Mouse (Mus musculus): Measurements from ENCODE around the gene Olfr1168. TPM values are rescaled to one million over a fixed set of nuclear protein-coding genes. Genes with fewer than 3 reads are reported as not detected.
"Not testable (repeated sequence)": the region's sequence is repeated elsewhere in the genome, so short reads cannot be mapped to it uniquely, and the experiment has no call there.

Gene Olfr1168
- not detected in 2 replicates for total RNA-seq (2015; ENCODE audit: low replicate concordance)
- not detected in 2 replicates for total RNA-seq (2017; ENCODE audit: low replicate concordance)

DNA sequence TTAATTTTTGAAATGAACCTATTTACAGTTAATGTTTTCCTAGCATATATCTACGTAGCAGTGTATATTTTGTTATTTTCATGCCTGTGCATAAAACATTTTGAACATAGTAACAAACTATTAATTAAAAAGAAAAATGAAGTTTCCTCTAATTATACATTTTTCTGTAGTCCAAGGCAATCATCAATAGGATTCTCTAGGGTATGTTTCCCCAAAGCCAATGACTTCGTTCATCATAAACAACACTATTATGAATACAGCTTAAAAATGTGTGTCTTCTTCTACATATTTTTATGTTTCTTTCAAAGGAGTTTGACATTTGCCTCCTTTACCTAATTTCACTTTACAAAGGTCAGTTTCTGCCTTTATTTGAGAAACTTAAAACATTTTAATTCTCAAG is at the start of gene Olfr1168:
TSS of gene Olfr1168 (plus strand) at position 301 of the 400 bp plus-strand sequence.
- no peak for ATAC-seq (replicated peaks; ENCODE audit: low FRiP score, poor library complexity, severe bottlenecking)

DNA sequence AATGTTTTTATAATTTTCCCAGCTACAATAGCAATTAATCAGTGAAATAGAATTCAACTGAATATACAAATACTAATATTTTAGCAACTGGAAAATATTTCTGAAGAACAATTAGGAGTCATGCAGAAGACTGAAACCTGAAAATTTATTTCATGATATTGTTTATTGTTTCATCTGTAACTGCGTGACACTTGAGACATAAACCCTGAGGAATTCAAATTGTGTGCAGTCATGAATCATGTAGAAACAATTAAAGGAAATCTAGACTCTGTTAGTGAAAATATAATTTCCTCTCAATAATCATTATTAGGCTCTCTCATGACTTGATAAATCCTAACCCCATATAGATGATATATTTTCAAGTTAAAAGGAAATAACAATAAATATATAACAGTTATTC is 26.6 kb upstream of the Olfr1168 start, which contains the start of gene Olfr1167:
TSS of gene Olfr1167 (minus strand) at position 101 of the 400 bp plus-strand sequence.
- ATAC-seq (replicated peaks; ENCODE audit: low FRiP score, poor library complexity, severe bottlenecking), result not testable (repeated sequence)

DNA sequence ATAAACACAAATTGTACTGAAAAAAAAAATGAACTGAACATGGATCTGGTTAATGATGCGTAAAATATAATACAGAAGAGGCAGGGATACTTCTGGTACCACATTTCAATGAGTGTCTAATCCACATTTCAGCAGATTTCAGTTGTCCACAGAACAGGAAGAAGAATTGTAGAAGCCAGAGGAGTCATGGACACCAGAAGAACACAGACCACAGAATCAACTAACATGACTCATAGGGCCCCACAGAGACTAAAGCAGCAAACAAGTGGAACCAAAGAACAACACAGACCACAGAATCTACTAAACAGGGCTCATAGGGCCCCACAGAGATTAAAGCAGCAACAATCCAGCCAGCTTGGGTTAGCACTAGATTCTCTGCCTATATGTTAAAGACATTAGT is 39.1 kb downstream of the Olfr1168 start:
- no peak for ATAC-seq (replicated peaks; ENCODE audit: low FRiP score, poor library complexity, severe bottlenecking)

DNA sequence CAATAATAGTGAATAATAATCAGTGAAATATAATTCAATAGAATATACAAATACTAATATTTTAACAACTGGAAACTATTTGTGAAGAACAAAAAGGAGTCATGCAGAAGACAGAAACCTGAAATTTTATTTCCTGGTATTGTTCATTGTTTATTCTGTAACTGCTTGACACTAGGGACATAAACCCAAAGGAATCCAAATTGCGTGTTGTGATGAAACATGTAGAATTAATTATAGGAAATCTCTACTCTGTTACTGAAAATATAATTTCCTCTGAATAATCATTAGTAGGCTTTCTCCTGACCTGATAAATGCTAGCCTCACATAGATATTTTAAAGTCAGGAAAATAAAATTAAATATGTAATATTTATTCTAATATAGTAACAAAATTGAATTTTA is 46.6 kb downstream of the Olfr1168 start, which contains the start of gene Olfr1170:
TSS of gene Olfr1170 (minus strand) at position 101 of the 400 bp plus-strand sequence.
- no peak for ATAC-seq (replicated peaks; ENCODE audit: low FRiP score, poor library complexity, severe bottlenecking)

Other genes starting within 250 kb of the Olfr1168 start
- gene Olfr1155, start 236.7 kb upstream of the Olfr1168 start, total RNA-seq (2015; ENCODE audit: low replicate concordance), result not detected in 2 replicates
- gene Olfr1155, start 236.7 kb upstream of the Olfr1168 start, total RNA-seq (2017; ENCODE audit: low replicate concordance), result not detected in 2 replicates
- not detected in 2 replicates for gene Olfr1156, start 228.8 kb upstream of the Olfr1168 start, total RNA-seq (2015; ENCODE audit: low replicate concordance)
- not detected in 2 replicates for gene Olfr1156, start 228.8 kb upstream of the Olfr1168 start, total RNA-seq (2017; ENCODE audit: low replicate concordance)
- gene Olfr1157, start 213.6 kb upstream of the Olfr1168 start, total RNA-seq (2015; ENCODE audit: low replicate concordance), result not detected in 2 replicates
- not detected in 2 replicates for gene Olfr1157, start 213.6 kb upstream of the Olfr1168 start, total RNA-seq (2017; ENCODE audit: low replicate concordance)
- gene Olfr74, start 207.2 kb upstream of the Olfr1168 start, total RNA-seq (2015; ENCODE audit: low replicate concordance), result not detected in 2 replicates
- gene Olfr74, start 207.2 kb upstream of the Olfr1168 start, total RNA-seq (2017; ENCODE audit: low replicate concordance), result not detected in 2 replicates
- not detected in 2 replicates for gene Olfr1158, start 191.8 kb upstream of the Olfr1168 start, total RNA-seq (2015; ENCODE audit: low replicate concordance)
- gene Olfr1158, start 191.8 kb upstream of the Olfr1168 start, total RNA-seq (2017; ENCODE audit: low replicate concordance), result not detected in 2 replicates
- not detected in 2 replicates for gene Olfr1160, start 173.6 kb upstream of the Olfr1168 start, total RNA-seq (2015; ENCODE audit: low replicate concordance)
- not detected in 2 replicates for gene Olfr1160, start 173.6 kb upstream of the Olfr1168 start, total RNA-seq (2017; ENCODE audit: low replicate concordance)
- gene Olfr1161, start 159.1 kb upstream of the Olfr1168 start, total RNA-seq (2015; ENCODE audit: low replicate concordance), result not detected in 2 replicates
- gene Olfr1161, start 159.1 kb upstream of the Olfr1168 start, total RNA-seq (2017; ENCODE audit: low replicate concordance), result not detected in 2 replicates
- not detected in 2 replicates for gene Olfr73, start 144.2 kb upstream of the Olfr1168 start, total RNA-seq (2015; ENCODE audit: low replicate concordance)
- gene Olfr73, start 144.2 kb upstream of the Olfr1168 start, total RNA-seq (2017; ENCODE audit: low replicate concordance), result not detected in 2 replicates
- not detected in 2 replicates for gene Olfr1162, start 130.8 kb upstream of the Olfr1168 start, total RNA-seq (2015; ENCODE audit: low replicate concordance)
- not detected in 2 replicates for gene Olfr1162, start 130.8 kb upstream of the Olfr1168 start, total RNA-seq (2017; ENCODE audit: low replicate concordance)
- gene Olfr1163, start 110.0 kb upstream of the Olfr1168 start, total RNA-seq (2015; ENCODE audit: low replicate concordance), result not detected in 2 replicates
- not detected in 2 replicates for gene Olfr1163, start 110.0 kb upstream of the Olfr1168 start, total RNA-seq (2017; ENCODE audit: low replicate concordance)
- not detected in 2 replicates for gene Olfr1164, start 87.9 kb upstream of the Olfr1168 start, total RNA-seq (2015; ENCODE audit: low replicate concordance)
- not detected in 2 replicates for gene Olfr1164, start 87.9 kb upstream of the Olfr1168 start, total RNA-seq (2017; ENCODE audit: low replicate concordance)
- gene Olfr1166, start 53.6 kb upstream of the Olfr1168 start, total RNA-seq (2015; ENCODE audit: low replicate concordance), result not detected in 2 replicates
- gene Olfr1166, start 53.6 kb upstream of the Olfr1168 start, total RNA-seq (2017; ENCODE audit: low replicate concordance), result not detected in 2 replicates
- not detected in 2 replicates for gene Olfr1167, start 26.7 kb upstream of the Olfr1168 start, total RNA-seq (2015; ENCODE audit: low replicate concordance)
- gene Olfr1167, start 26.7 kb upstream of the Olfr1168 start, total RNA-seq (2017; ENCODE audit: low replicate concordance), result not detected in 2 replicates
- gene Olfr1170, start 46.5 kb downstream of the Olfr1168 start, total RNA-seq (2015; ENCODE audit: low replicate concordance), result not detected in 2 replicates
- not detected in 2 replicates for gene Olfr1170, start 46.5 kb downstream of the Olfr1168 start, total RNA-seq (2017; ENCODE audit: low replicate concordance)
- gene Olfr1173, start 98.0 kb downstream of the Olfr1168 start, total RNA-seq (2015; ENCODE audit: low replicate concordance), result not detected in 2 replicates
- gene Olfr1173, start 98.0 kb downstream of the Olfr1168 start, total RNA-seq (2017; ENCODE audit: low replicate concordance), result not detected in 2 replicates
- not detected in 2 replicates for gene Olfr1174-ps, start 133.3 kb downstream of the Olfr1168 start, total RNA-seq (2015; ENCODE audit: low replicate concordance)
- gene Olfr1174-ps, start 133.3 kb downstream of the Olfr1168 start, total RNA-seq (2017; ENCODE audit: low replicate concordance), result not detected in 2 replicates
- not detected in 2 replicates for gene Olfr1175-ps, start 145.3 kb downstream of the Olfr1168 start, total RNA-seq (2015; ENCODE audit: low replicate concordance)
- not detected in 2 replicates for gene Olfr1175-ps, start 145.3 kb downstream of the Olfr1168 start, total RNA-seq (2017; ENCODE audit: low replicate concordance)
- gene Olfr1176, start 154.8 kb downstream of the Olfr1168 start, total RNA-seq (2015; ENCODE audit: low replicate concordance), result not detected in 2 replicates
- not detected in 2 replicates for gene Olfr1176, start 154.8 kb downstream of the Olfr1168 start, total RNA-seq (2017; ENCODE audit: low replicate concordance)
- gene Olfr1177-ps, start 164.6 kb downstream of the Olfr1168 start, total RNA-seq (2015; ENCODE audit: low replicate concordance), result not detected in 2 replicates
- gene Olfr1177-ps, start 164.6 kb downstream of the Olfr1168 start, total RNA-seq (2017; ENCODE audit: low replicate concordance), result not detected in 2 replicates
- not detected in 2 replicates for gene Olfr1178, start 205.2 kb downstream of the Olfr1168 start, total RNA-seq (2015; ENCODE audit: low replicate concordance)
- not detected in 2 replicates for gene Olfr1178, start 205.2 kb downstream of the Olfr1168 start, total RNA-seq (2017; ENCODE audit: low replicate concordance)
- not detected in 2 replicates for gene Olfr1179, start 224.6 kb downstream of the Olfr1168 start, total RNA-seq (2015; ENCODE audit: low replicate concordance)
- not detected in 2 replicates for gene Olfr1179, start 224.6 kb downstream of the Olfr1168 start, total RNA-seq (2017; ENCODE audit: low replicate concordance)
- not detected in 2 replicates for gene Olfr1180, start 237.3 kb downstream of the Olfr1168 start, total RNA-seq (2015; ENCODE audit: low replicate concordance)
- gene Olfr1180, start 237.3 kb downstream of the Olfr1168 start, total RNA-seq (2017; ENCODE audit: low replicate concordance), result not detected in 2 replicates
- gene Olfr1181, start 244.3 kb downstream of the Olfr1168 start, total RNA-seq (2015; ENCODE audit: low replicate concordance), result not detected in 2 replicates
- not detected in 2 replicates for gene Olfr1181, start 244.3 kb downstream of the Olfr1168 start, total RNA-seq (2017; ENCODE audit: low replicate concordance)

All from erythroid progenitor cell, adult 5-6 weeks (primary cell).